In genomic region chr8:4340207-4340606, GRCm38 (mm10) we compare ENCODE assay signal across 27 mouse cellular contexts. TPM values are rescaled to one million over a fixed set of nuclear protein-coding genes. Genes with fewer than 3 reads are reported as not detected.
DNase-seq lines count a peak whose midpoint lies in the region; ATAC-seq and TF ChIP-seq lines count a peak whose summit lies in the region.
"Had no signal": no experiment of that assay in that cellular context is flagged by ENCODE, and none has a peak within 500 bp of the region (broad histone marks: within the 10 kb centered on the region; RNA-seq: fewer than 3 reads in every experiment).

No protein-coding gene starts in this region.

- H3K79me2 ChIP-seq in MEL (ENCODE audit: control insufficient read depth, insufficient read depth, low read length, poor library complexity), result no peaks in the 10 kb centered on the region

- TF ChIP-seq EP300 in MEL (IDR thresholded peaks at IDR 0.05; ENCODE audit: low read depth in 1 of 2, low read length in 2 of 2), result no peak

- DNase-seq in MEL (ENCODE audit: low read depth, low spot score), result no peak
- peak; percentile 33 for DNase-seq in brain, embryonic 14.5 days (ENCODE audit: low read depth)
- no peak for DNase-seq in kidney, adult 9 months
- DNase-seq: adrenal gland, adult 2 months; adrenal gland, postnatal 14 days; B cell, adult 2 months; cerebellum, adult 18-20 months; cerebellum, adult 9-10 months; cerebellum, postnatal 14 days; gastrocnemius, postnatal 25 days; heart, adult 18-20 months; heart, postnatal 10 days; heart, postnatal 36 days; kidney, adult 11 months; kidney, adult 8-10 months had no signal

- no peak overlapping the region for H3K9ac ChIP-seq in forebrain, embryonic 13.5 days
- H3K9ac ChIP-seq in forebrain, embryonic 12.5 days, result no peak overlapping the region
- H3K9ac ChIP-seq in MEL (ENCODE audit: control insufficient read depth, low read depth, low read length, poor library complexity, severe bottlenecking), result no peak overlapping the region
- H3K9ac ChIP-seq: embryonic facial prominence, embryonic 13.5 days; heart, embryonic 12.5 days; heart, embryonic 15.5 days; hindbrain, embryonic 13.5 days; intestine, embryonic 15.5 days had no signal

- no peak for TF ChIP-seq RAD21 in MEL (IDR thresholded peaks at IDR 0.05; ENCODE audit: low read depth, low read length)

- H3K36me3 ChIP-seq in forebrain, embryonic 13.5 days (ENCODE audit: poor library complexity, severe bottlenecking), result peaks cover 42% of the 10 kb centered on the region
- H3K36me3 ChIP-seq in forebrain, embryonic 12.5 days (replicated peaks), result peaks cover 40% of the 10 kb centered on the region
- peaks cover 6 to 10% of the 10 kb centered on the region in 2 experiments; a peak in 3 of 4 replicates for H3K36me3 ChIP-seq in MEL (ENCODE audit: control insufficient read depth in 1 of 2, insufficient read depth in 2 of 2, low read length in 2 of 2)

- 0 out of 2 replicates have a peak, but pooled peaks cover 3% of the 10 kb centered on the region for H3K4me1 ChIP-seq in forebrain, embryonic 13.5 days
- H3K4me1 ChIP-seq in forebrain, embryonic 12.5 days, result no peaks in the 10 kb centered on the region
- no peaks in the 10 kb centered on the region for H3K4me1 ChIP-seq in MEL (ENCODE audit: control insufficient read depth in 1 of 2, insufficient read depth in 2 of 2, low read length in 2 of 2)
- H3K4me1 ChIP-seq: heart, embryonic 12.5 days; heart, embryonic 15.5 days; hindbrain, embryonic 10.5 days; hindbrain, embryonic 13.5 days; intestine, embryonic 15.5 days had no signal

- H3K27ac ChIP-seq in forebrain, embryonic 13.5 days, result no peak overlapping the region
- H3K27ac ChIP-seq in forebrain, embryonic 12.5 days, result no peak overlapping the region
- H3K27ac ChIP-seq in MEL (ENCODE audit: control insufficient read depth, low read depth, low read length), result no peak overlapping the region
- H3K27ac ChIP-seq: embryonic facial prominence, embryonic 13.5 days; heart, embryonic 15.5 days; hindbrain, embryonic 10.5 days; hindbrain, embryonic 13.5 days; intestine, embryonic 15.5 days had no signal

- no peak for TF ChIP-seq CTCF in MEL (IDR thresholded peaks at IDR 0.05 in 2 of 3, conservative IDR thresholded peaks at IDR 0.05 in 1 of 3; ENCODE audit: control insufficient read depth in 1 of 3, insufficient read depth in 1 of 3, low read depth in 2 of 3, low read length in 3 of 3, poor library complexity in 1 of 3, severe bottlenecking in 1 of 3)
- TF ChIP-seq CTCF in brain, embryonic 14.5 days (IDR thresholded peaks at IDR 0.05; ENCODE audit: borderline replicate concordance, extremely low read depth, insufficient read depth, insufficient read length), result no peak

- no peaks in the 10 kb centered on the region for H3K9me3 ChIP-seq in forebrain, embryonic 13.5 days (replicated peaks)
- H3K9me3 ChIP-seq in forebrain, embryonic 12.5 days, result no peaks in the 10 kb centered on the region
- no peaks in the 10 kb centered on the region for H3K9me3 ChIP-seq in MEL (replicated peaks; ENCODE audit: insufficient read depth, low read length)
- H3K9me3 ChIP-seq: embryonic facial prominence, embryonic 13.5 days; G1E; heart, embryonic 12.5 days; heart, embryonic 15.5 days; hindbrain, embryonic 10.5 days; hindbrain, embryonic 13.5 days; intestine, embryonic 15.5 days had no signal

- no peaks in the 10 kb centered on the region for H3K27me3 ChIP-seq in forebrain, embryonic 13.5 days
- no peaks in the 10 kb centered on the region for H3K27me3 ChIP-seq in forebrain, embryonic 12.5 days
- no peaks in the 10 kb centered on the region for H3K27me3 ChIP-seq in MEL (ENCODE audit: control insufficient read depth in 1 of 2, insufficient read depth in 2 of 2, low read length in 2 of 2)
- H3K27me3 ChIP-seq: CH12.LX; embryonic facial prominence, embryonic 13.5 days; heart, embryonic 12.5 days; heart, embryonic 15.5 days; hindbrain, embryonic 13.5 days; intestine, embryonic 15.5 days had no signal

- no peak overlapping the region for H3K4me2 ChIP-seq in forebrain, embryonic 13.5 days
- H3K4me2 ChIP-seq in forebrain, embryonic 12.5 days, result no peak overlapping the region
- H3K4me2 ChIP-seq: embryonic facial prominence, embryonic 13.5 days; heart, embryonic 12.5 days; heart, embryonic 15.5 days; hindbrain, embryonic 13.5 days; intestine, embryonic 15.5 days had no signal

- WGBS in forebrain, embryonic 13.5 days, result 78% methylated on average over 3 of the region's 3 CpGs
- WGBS in forebrain, embryonic 12.5 days, result 80% methylated on average over 3 of the region's 3 CpGs

- no peak overlapping the region for H3K4me3 ChIP-seq in forebrain, embryonic 13.5 days
- H3K4me3 ChIP-seq in forebrain, embryonic 12.5 days (replicated peaks), result no peak overlapping the region
- no peak overlapping the region for H3K4me3 ChIP-seq in MEL (ENCODE audit: control insufficient read depth in 1 of 2, insufficient read depth in 1 of 2, low read depth in 2 of 2, low read length in 2 of 2)
- H3K4me3 ChIP-seq: embryonic facial prominence, embryonic 13.5 days; erythroblast, embryonic 14.5 days; heart, embryonic 12.5 days; heart, embryonic 15.5 days; hindbrain, embryonic 10.5 days; hindbrain, embryonic 13.5 days; intestine, embryonic 15.5 days had no signal

- no peak for TF ChIP-seq POLR2A in MEL (IDR thresholded peaks at IDR 0.05; ENCODE audit: control insufficient read depth in 1 of 2, insufficient read depth in 1 of 2, low read depth in 1 of 2, low read length in 2 of 2, poor library complexity in 1 of 2)
- TF ChIP-seq POLR2A in brain, embryonic 14.5 days (IDR thresholded peaks at IDR 0.05; ENCODE audit: borderline replicate concordance, extremely low read depth, insufficient read depth, insufficient read length, poor library complexity, severe bottlenecking), result no peak

- peak; percentile 16; the same call in 1 of the 2 replicates for ATAC-seq in forebrain, embryonic 13.5 days
- no peak for ATAC-seq in forebrain, embryonic 12.5 days (ENCODE audit: low FRiP score)
- ATAC-seq in erythroid progenitor cell, adult 5-6 weeks (replicated peaks; ENCODE audit: low FRiP score, poor library complexity, severe bottlenecking), result no peak

TF ChIP-seq in MEL, 35 proteins besides CTCF, POLR2A, EP300 and RAD21:
- TF ChIP-seq ZNF384 (IDR thresholded peaks at IDR 0.05; ENCODE audit: low read depth, low read length) (peak; percentile 68), ZMIZ1 (IDR thresholded peaks at IDR 0.05; ENCODE audit: low read depth, low read length) (no peak), ZKSCAN1 (IDR thresholded peaks at IDR 0.05; ENCODE audit: low read depth, low read length) (no peak)

RNA-seq across cellular contexts. Expression of gene Elavl1, which starts 15.0 kb away (rescaled TPM):
- polyA plus RNA-seq in forebrain, embryonic 13.5 days (2015; fragmentation: Nextera tagmentation; extraction: Ambion mirVana), result 199 and 215 TPM in 2 replicates
- 309 and 310 TPM in 2 replicates for polyA plus RNA-seq in forebrain, embryonic 12.5 days (2016; fragmentation: Nextera tagmentation; extraction: Ambion mirVana)
- 64.2 and 76.9 TPM in 2 replicates for total RNA-seq in MEL (2012; rRNA removed)
- polyA plus RNA-seq in MEL (2012; ENCODE audit: insufficient read depth in 1 of 2, insufficient read length in 2 of 2, low read depth in 1 of 2, low replicate concordance in 2 of 2, missing spikeins in 1 of 2), result 10 to 100 TPM in 1 of 2 experiments, not detected in 1; 77.4 TPM
- polyA plus RNA-seq in brain, embryonic 14.5 days (2012; rRNA removed), result 55.8 and 63.9 TPM in 2 replicates
- total RNA-seq in erythroid progenitor cell, adult 5-6 weeks (2015; ENCODE audit: low replicate concordance), result 51.2 and 69.2 TPM in 2 replicates
- 45.0 and 55.6 TPM in 2 replicates for total RNA-seq in erythroid progenitor cell, adult 5-6 weeks (2017; ENCODE audit: low replicate concordance)

RNA-seq across cellular contexts. Expression of gene Ccl25, which starts 15.2 kb away (rescaled TPM):
- polyA plus RNA-seq in forebrain, embryonic 13.5 days (2015; fragmentation: Nextera tagmentation; extraction: Ambion mirVana), result 24.3 and 24.8 TPM in 2 replicates
- polyA plus RNA-seq in forebrain, embryonic 12.5 days (2016; fragmentation: Nextera tagmentation; extraction: Ambion mirVana), result 20.9 and 24.1 TPM in 2 replicates
- 25.0 and 32.2 TPM in 2 replicates for total RNA-seq in MEL (2012; rRNA removed)
- 10 to 100 TPM in 1 of 2 experiments, not detected in 1; 33.8 TPM for polyA plus RNA-seq in MEL (2012; ENCODE audit: insufficient read depth in 1 of 2, insufficient read length in 2 of 2, low read depth in 1 of 2, low replicate concordance in 2 of 2, missing spikeins in 1 of 2)
- polyA plus RNA-seq in brain, embryonic 14.5 days (2012; rRNA removed), result 14.0 and 14.8 TPM in 2 replicates
- 12.6 and 23.4 TPM in 2 replicates for total RNA-seq in erythroid progenitor cell, adult 5-6 weeks (2015; ENCODE audit: low replicate concordance)
- 7.1 and 17.3 TPM in 2 replicates for total RNA-seq in erythroid progenitor cell, adult 5-6 weeks (2017; ENCODE audit: low replicate concordance)
